21 mouse cellular contexts compared by ENCODE assay signal in genomic region chr14:47590391-47590975, GRCm38 (mm10). TPM values are rescaled to one million over a fixed set of nuclear protein-coding genes. Genes with fewer than 3 reads are reported as not detected.
A peak's percentile ranks its signal among the peaks of the same experiment; 100 is the strongest.
DNase-seq lines count a peak whose midpoint lies in the region; ATAC-seq and TF ChIP-seq lines count a peak whose summit lies in the region.
"Had no signal": no experiment of that assay in that cellular context is flagged by ENCODE, and none has a peak within 500 bp of the region (broad histone marks: within the 10 kb centered on the region; RNA-seq: fewer than 3 reads in every experiment).

No protein-coding gene starts in this region.

- ATAC-seq in inflammation-experienced regulatory T-cells, adult 6 months = no peak
- ATAC-seq: forebrain, embryonic 14.5 days; intestine, embryonic 15.5 days; Patski had no signal

- H3K27ac ChIP-seq in layer of hippocampus, adult 2 months = peak overlapping the region; percentile 15; the same call in 1 of the 2 replicates
- peak overlapping the region; percentile 28; the same call in 1 of the 2 replicates for H3K27ac ChIP-seq in cortical plate, adult 2 months (ENCODE audit: insufficient read depth, low read length)
- H3K27ac ChIP-seq: heart, embryonic 10.5 days; hindbrain, embryonic 14.5 days; intestine, embryonic 15.5 days; macrophage; midbrain, embryonic 10.5 days had no signal

- peaks cover 1% of the 10 kb centered on the region; the same call in 1 of the 2 replicates for H3K4me1 ChIP-seq in cortical plate, adult 2 months (ENCODE audit: control insufficient read depth, insufficient read depth, low read length)
- H3K4me1 ChIP-seq: heart, embryonic 10.5 days; intestine, embryonic 15.5 days; midbrain, embryonic 10.5 days had no signal

- TF ChIP-seq CTCF in layer of hippocampus, adult 2 months (conservative IDR thresholded peaks at IDR 0.05) = no peak
- no peak for TF ChIP-seq CTCF in cortical plate, adult 2 months (IDR thresholded peaks at IDR 0.05; ENCODE audit: extremely low read depth, insufficient read depth, low read length)

- no peak overlapping the region for H3K4me3 ChIP-seq in layer of hippocampus, adult 2 months
- no peak overlapping the region for H3K4me3 ChIP-seq in cortical plate, adult 2 months (ENCODE audit: insufficient read depth, low read length)
- H3K4me3 ChIP-seq: heart, embryonic 10.5 days; intestine, embryonic 15.5 days; midbrain, embryonic 10.5 days had no signal

- TF ChIP-seq POLR2A in cortical plate, adult 2 months (IDR thresholded peaks at IDR 0.05; ENCODE audit: extremely low read depth, insufficient read depth, low read length) = no peak

- peak in 1 of 2 experiments; percentile 39 for DNase-seq in layer of hippocampus, adult 2 months (ENCODE audit: low spot score in 2 of 2)
- DNase-seq in layer of hippocampus, postnatal 10 days (ENCODE audit: low spot score in 2 of 2) = no peak
- DNase-seq in Muller cell, postnatal 12 days (ENCODE audit: inconsistent ontology term) = peak; percentile 27
- DNase-seq in right cerebral cortex, postnatal 10 days (ENCODE audit: low spot score in 2 of 2) = peak; percentile 22 to 45
- DNase-seq in cerebellum, adult 18-20 months = no peak
- DNase-seq: adrenal gland, adult 2 months; cerebellum, adult 2 months; cerebellum, postnatal 25 days; heart, postnatal 4 days; kidney, adult 8-10 months; kidney, postnatal 14 days; thymus, postnatal 25 days had no signal

RNA-seq across cellular contexts. Expression of gene Atg14, which starts 20.0 kb away (rescaled TPM):
- 10 to 100 TPM; 19.7 to 20.9 TPM for total RNA-seq in layer of hippocampus, adult 2 months (2021)
- 10 to 100 TPM; 13.6 to 13.9 TPM for total RNA-seq in layer of hippocampus, postnatal 10 days (2021)
- 14.2 and 15.0 TPM in 2 replicates for polyA plus RNA-seq in cortical plate, adult 2 months (2012; rRNA removed)
- polyA plus RNA-seq in inflammation-experienced regulatory T-cells, adult 6 months (2017; shearing (Covaris generic)) = 10 to 100 TPM in 2 of 3 experiments, 1 to 10 TPM in 1; 8.2 to 18.1 (median 14.5) TPM

RNA-seq across cellular contexts. Expression of gene Ktn1, which starts 57.8 kb away (rescaled TPM):
- total RNA-seq in layer of hippocampus, adult 2 months (2021) = 10 to 100 TPM; 82.8 to 95.2 TPM
- total RNA-seq in layer of hippocampus, postnatal 10 days (2021) = 100 to 1,000 TPM in 1 of 2 experiments, 10 to 100 TPM in 1; 99.1 to 101 TPM
- 55.2 and 58.4 TPM in 2 replicates for polyA plus RNA-seq in cortical plate, adult 2 months (2012; rRNA removed)
- polyA plus RNA-seq in inflammation-experienced regulatory T-cells, adult 6 months (2017; shearing (Covaris generic)) = 10 to 100 TPM; 47.9 to 86.0 (median 74.2) TPM

Comparison
In these comparisons a context has a peak if more than half of its experiments do, and no peak if none do; other contexts are left out.
1. DNase-seq: peak in Muller cell, postnatal 12 days (single experiment) and right cerebral cortex, postnatal 10 days (2 of 2); none in layer of hippocampus, postnatal 10 days (0 of 2) and cerebellum, adult 18-20 months (0 of 2).